Mouse (Mus musculus) lung, embryonic 16.5 days (tissue): ENCODE measurements around the gene Il4ra. TPM values are rescaled to one million over a fixed set of nuclear protein-coding genes. Genes with fewer than 3 reads are reported as not detected.

Experiments
- ATAC-seq: fragments of 200-750 bp; cut with Nextera tagmentation; 2 replicates; pipeline ENCODE4 v1.8.0; 2017; ENCODE audit warnings: low read depth, mild to moderate bottlenecking, moderate library complexity
- H3K27ac ChIP-seq: fragments of 300-500 bp; sonication (generic); 2 replicates; pipeline ENCODE4 v1.5.1; 2014; ENCODE audit warnings: mild to moderate bottlenecking, control low read depth, low read length
- H3K27me3 ChIP-seq: fragments of 300-500 bp; sonication (generic); 2 replicates; pipeline ENCODE4 v1.6.1; 2014; ENCODE audit warnings: low read depth, low read length, mixed read lengths; ENCODE audit not compliant: control insufficient read depth, insufficient read depth
- H3K36me3 ChIP-seq: fragments of 300-500 bp; sonication (generic); 2 replicates; pipeline ENCODE4 v1.6.1; 2014; ENCODE audit warnings: low read length; ENCODE audit not compliant: control insufficient read depth, insufficient read depth
- H3K4me1 ChIP-seq: fragments of 300-500 bp; sonication (generic); replicated peaks from 2 replicates; pipeline ENCODE4 v1.6.1; 2014; ENCODE audit warnings: low read length, mixed read lengths; ENCODE audit not compliant: control insufficient read depth, insufficient read depth
- H3K4me2 ChIP-seq: fragments of 300-500 bp; sonication (generic); 2 replicates; pipeline ENCODE4 v1.6.1; 2014; ENCODE audit warnings: low read depth, low read length, control low read depth
- H3K4me3 ChIP-seq: fragments of 300-500 bp; sonication (generic); 2 replicates; pipeline ENCODE4 v1.5.1; 2014; ENCODE audit warnings: mild to moderate bottlenecking, low read length, control low read depth
- H3K9ac ChIP-seq: fragments of 300-500 bp; sonication (generic); 2 replicates; pipeline ENCODE4 v1.6.1; 2014; ENCODE audit warnings: low read length, control low read depth
- H3K9me3 ChIP-seq: fragments of 300-500 bp; sonication (generic); 2 replicates; pipeline ENCODE4 v1.6.1; 2016; ENCODE audit warnings: low read length; ENCODE audit not compliant: control insufficient read depth
- WGBS: fragments of 180-500 bp; shearing (Covaris S2); extraction: QIAGEN DNeasy Blood & Tissue Kit; methylation state at CpG from one replicate; pipeline ENCODE4 v1.1.7; 2014; 5-methylcytosine and 5-hydroxymethylcytosine counted together
- polyA plus RNA-seq: library from polyadenylated mRNA; unstranded; fragments of >200 nt; fragmentation: Nextera tagmentation; extraction: Ambion mirVana; gene quantifications from 2 replicates; pipeline ENCODE4 v1.2.1, GENCODE M21; 2015

The Il4ra gene
- polyA plus RNA-seq, 1 experiment from 2014 or later: 18.8 TPM

DNA sequence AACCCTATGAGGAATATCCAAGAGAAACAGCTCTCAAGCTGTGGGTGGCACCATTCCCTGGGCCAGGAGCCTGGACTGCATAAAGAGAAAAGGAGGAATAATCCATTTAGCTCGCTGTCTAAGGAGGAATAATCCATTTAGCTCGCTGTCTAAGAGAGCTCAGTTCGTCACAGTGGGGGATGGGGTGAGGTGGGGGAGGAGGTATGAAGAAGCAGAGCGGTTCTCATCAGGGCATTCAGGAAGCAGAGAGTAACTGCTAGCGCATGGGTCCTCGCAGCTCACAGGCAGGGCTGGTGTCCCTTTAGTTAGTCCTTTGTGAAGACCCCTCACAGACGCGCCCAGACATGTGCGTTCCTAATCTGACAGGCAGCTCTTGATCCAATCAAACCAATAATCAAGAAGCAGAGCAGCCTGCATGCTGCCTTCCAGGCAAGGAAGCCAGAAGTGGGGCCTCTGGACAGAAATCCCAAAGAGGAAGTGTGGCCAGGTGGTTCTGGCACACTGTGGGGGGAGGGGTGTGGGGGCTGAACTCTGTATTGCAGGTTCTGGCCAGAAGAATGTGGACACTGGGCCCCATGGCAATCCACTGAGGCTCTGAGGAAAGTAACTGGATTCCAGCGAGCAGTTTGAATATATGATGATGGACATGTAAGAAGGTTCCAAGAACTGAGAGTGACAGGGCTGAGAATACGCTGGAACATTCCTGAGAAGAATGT is 9.4 kb upstream of the Il4ra start:
- ATAC-seq: no peak
- no peak overlapping the region for H3K27ac ChIP-seq
- no peaks in the 10 kb centered on the region for H3K36me3 ChIP-seq
- H3K27me3 ChIP-seq: no peaks in the 10 kb centered on the region
- no peaks in the 10 kb centered on the region for H3K9me3 ChIP-seq
- H3K4me3 ChIP-seq: no peak overlapping the region
- no peaks in the 10 kb centered on the region; the same call in 1 of the 2 replicates for H3K4me1 ChIP-seq
- no peak overlapping the region for H3K4me2 ChIP-seq
- WGBS: 81% methylated on average over 11 of the region's 11 CpGs
- no peak overlapping the region for H3K9ac ChIP-seq

DNA sequence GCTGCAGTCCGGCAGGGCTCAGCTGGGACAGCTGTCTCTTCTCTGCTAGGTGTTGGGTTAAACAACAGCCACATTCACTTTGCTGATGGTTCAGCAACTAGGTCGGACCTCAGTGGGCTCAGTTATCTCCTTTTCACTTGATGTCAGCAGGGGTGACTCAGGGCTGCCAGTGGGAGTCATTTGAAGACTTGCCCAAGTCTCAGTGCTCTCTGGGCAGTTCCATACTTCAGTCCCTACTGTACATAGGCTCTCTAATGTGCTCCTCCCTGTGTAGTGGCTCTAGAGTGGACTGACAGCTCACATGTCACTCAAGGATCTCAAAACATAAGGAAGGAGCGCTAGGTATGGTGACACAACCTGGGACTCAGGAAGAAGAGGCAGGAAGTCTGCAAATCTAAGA is 8.4 kb upstream of the Il4ra start:
- H3K4me3 ChIP-seq: no peak overlapping the region
- no peaks in the 10 kb centered on the region for H3K36me3 ChIP-seq
- no peaks in the 10 kb centered on the region for H3K27me3 ChIP-seq
- H3K9ac ChIP-seq: no peak overlapping the region
- 31% methylated on average over 3 of the region's 3 CpGs for WGBS
- no peak for ATAC-seq
- H3K27ac ChIP-seq: no peak overlapping the region
- H3K4me1 ChIP-seq: no peaks in the 10 kb centered on the region; the same call in 1 of the 2 replicates
- no peaks in the 10 kb centered on the region for H3K9me3 ChIP-seq
- H3K4me2 ChIP-seq: no peak overlapping the region

DNA sequence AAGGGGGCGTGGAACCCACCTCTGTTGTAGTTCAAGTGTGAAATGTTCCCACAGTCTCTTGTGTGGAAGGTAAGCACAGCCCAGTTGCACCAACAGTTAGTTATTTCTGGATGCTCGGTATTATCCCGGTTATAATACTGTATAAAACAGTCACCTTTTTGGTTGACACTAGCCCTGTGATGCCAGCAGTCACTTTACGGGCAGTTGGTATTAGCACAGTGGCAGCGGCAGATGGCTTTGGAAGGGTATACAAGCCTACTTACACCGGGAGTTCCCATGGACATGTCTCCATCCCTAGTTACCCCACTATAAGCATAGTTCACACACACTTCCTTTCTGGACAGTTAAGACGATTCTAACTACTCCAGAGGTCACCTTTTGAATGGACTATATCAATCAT is 6.6 kb upstream of the Il4ra start:
- no peak for ATAC-seq
- 88% methylated on average over 7 of the region's 7 CpGs for WGBS
- peaks cover 6% of the 10 kb centered on the region for H3K4me1 ChIP-seq
- no peaks in the 10 kb centered on the region for H3K36me3 ChIP-seq
- H3K9ac ChIP-seq: no peak overlapping the region
- no peak overlapping the region for H3K4me2 ChIP-seq
- H3K27ac ChIP-seq: no peak overlapping the region
- no peaks in the 10 kb centered on the region for H3K27me3 ChIP-seq
- no peaks in the 10 kb centered on the region for H3K9me3 ChIP-seq
- H3K4me3 ChIP-seq: no peak overlapping the region

DNA sequence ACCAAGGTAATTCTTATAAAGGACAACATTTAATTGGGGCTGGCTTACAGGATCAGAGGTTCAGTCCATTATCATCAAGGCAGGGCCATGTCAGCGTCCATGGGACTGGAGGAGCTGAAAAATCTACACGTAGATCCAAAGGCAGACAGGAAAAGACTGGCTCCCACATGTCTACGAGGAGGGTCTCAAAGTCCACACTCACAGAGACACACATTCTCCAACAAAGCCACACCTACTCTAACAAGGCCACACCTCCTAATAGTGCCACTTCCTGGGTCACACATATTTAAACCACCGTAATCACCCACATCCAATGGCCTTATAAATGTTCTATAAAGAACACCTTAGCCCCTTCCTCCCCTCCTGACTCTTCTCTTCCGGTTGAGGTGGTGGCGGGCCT is 5.2 kb upstream of the Il4ra start:
- no peak overlapping the region for H3K9ac ChIP-seq
- H3K4me3 ChIP-seq: no peak overlapping the region
- peaks cover 14% of the 10 kb centered on the region for H3K4me1 ChIP-seq
- no peak overlapping the region for H3K4me2 ChIP-seq
- no peaks in the 10 kb centered on the region for H3K9me3 ChIP-seq
- H3K27ac ChIP-seq: no peak overlapping the region
- H3K27me3 ChIP-seq: no peaks in the 10 kb centered on the region
- no peaks in the 10 kb centered on the region for H3K36me3 ChIP-seq
- no peak for ATAC-seq
- 84% methylated on average over 6 of the region's 6 CpGs for WGBS

DNA sequence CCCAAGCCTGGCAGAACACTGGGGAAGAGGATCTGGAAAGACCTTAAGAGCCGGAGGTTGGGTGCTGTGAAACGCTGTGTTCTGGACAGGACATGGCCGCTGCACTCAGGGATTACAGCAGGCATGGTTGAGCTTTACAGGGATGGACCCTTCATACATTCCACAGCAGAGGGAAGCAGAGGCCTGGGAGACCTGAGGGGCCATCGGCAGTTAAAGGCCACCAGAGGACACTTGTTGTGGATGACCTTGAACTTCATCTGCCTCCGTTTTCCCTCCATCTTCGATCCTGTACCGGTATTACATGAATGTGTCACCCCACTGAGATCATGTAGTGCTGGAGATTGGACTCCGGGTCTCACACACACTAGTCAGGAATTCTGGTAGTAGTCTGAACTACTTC is 2.0 kb upstream of the Il4ra start:
- Histone ChIP-seq H3K36me3 (no peaks in the 10 kb centered on the region), H3K27ac (no peak overlapping the region; the same call in 1 of the 2 replicates), H3K4me1 (peaks cover 31% of the 10 kb centered on the region), H3K9me3 (no peaks in the 10 kb centered on the region), H3K9ac (no peak overlapping the region), H3K4me2 (no peak overlapping the region), H3K27me3 (no peaks in the 10 kb centered on the region), H3K4me3 (no peak overlapping the region)
- 75% methylated on average over 8 of the region's 8 CpGs for WGBS
- ATAC-seq: no peak

DNA sequence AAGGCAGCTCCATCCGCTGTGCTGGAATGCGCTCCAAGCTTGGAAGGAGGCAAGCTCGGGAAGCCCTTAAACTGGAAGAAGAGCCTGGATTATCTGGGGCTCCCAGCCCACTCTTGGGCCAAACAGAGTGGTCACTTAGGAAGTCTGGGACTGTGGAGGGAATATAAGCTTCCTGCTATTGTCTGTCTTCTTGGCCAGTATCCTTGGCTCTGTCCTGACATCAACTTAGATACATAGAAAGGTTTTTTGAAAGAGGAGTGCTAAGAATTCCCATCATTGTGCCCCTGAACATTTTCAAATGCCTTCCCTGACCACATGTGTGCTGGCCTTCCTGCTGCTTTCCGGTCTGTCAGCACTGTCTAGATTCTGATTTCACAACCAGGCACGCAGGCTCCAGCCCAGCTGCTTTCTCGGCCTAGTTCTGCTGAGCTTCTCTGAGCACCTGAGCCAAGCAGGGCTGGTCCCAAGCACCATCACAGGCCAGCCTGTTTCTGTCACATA is 989 bp upstream of the Il4ra start:
- peak; percentile 49 for ATAC-seq
- no peak overlapping the region for H3K4me2 ChIP-seq

DNA sequence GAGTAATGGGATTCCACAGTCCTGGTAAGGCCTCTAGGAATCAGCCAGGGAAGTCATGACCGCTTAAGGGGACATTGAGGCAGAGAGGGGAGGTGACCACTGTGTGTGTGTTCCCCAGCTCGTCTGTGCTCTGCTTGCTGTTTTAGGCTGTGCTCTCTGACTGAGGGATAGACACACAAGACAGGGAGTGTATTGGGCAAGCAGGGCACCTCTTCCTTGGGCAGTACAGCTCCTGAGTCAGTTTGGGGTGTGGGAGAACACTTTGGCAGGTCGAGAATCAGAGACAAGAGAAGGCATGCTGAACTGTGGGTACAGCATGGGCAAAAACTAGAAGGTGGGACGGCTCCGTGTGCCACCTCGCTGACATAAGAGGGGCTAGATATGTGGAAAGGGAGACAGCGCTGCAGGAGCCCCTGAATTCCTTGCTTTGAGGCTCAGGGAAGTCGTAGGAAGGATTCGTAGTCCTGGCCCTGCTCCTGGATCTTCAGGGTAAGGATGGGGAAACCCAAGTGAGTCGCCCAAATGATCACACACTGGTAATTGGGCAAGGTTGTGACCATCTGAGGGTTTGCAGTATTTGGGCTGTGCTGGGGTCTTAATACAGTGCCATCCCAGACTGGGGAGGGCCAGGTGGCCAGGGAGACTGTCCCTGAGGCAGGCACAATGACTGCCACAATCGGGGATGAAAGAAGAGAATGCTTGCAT is 1.1 kb downstream of the Il4ra start:
- ATAC-seq: no peak
- 69% methylated on average over 11 of the region's 11 CpGs for WGBS

More for the DNA sequence above, 989 bp upstream of the Il4ra start:
- Histone ChIP-seq H3K9ac (no peak overlapping the region), H3K4me1 (peaks cover 31% of the 10 kb centered on the region), H3K27me3 (no peaks in the 10 kb centered on the region), H3K36me3 (no peaks in the 10 kb centered on the region), H3K4me3 (no peak overlapping the region), H3K27ac (peak overlapping the region; percentile 77), H3K9me3 (no peaks in the 10 kb centered on the region)
- 40% methylated on average over 6 of the region's 6 CpGs for WGBS

DNA sequence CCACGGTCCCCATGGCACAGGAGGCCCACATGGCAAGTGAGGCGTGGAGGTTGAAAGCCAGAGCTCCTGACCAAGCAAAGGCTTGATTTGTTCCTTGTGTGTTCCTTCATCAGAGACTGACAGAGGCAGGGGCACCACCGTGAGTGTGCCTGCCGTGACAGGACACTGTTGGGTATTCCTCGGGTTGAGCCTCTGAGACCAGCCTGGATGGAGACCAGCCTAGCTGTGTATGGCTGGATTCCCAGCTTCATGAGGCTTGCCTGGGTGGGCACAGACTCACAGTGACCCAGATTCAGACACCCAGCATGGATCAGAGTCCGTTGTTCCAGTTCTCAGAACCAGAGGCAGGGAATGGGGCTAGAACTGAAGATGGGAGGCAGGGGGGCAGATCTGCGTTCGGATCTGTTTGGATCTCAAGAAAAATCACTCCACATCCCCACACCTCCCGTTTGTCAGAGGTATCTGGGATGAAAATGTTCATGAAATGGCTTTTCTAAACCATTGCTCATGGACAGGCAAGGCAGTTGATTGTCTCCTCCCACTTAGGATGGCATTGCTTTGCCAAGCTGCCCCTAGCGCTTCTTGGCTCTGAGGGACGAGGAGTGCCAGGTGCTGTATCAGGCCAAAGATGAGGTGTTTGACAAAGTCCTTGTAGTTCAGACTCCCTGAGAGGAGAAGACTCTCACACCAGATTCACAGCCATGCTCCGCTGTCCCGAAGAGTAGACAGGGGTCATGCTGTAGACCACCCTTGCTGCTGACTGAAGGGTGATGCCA is 1.9 kb downstream of the Il4ra start:
- Histone ChIP-seq H3K9ac (peak overlapping the region; percentile 83), H3K9me3 (no peaks in the 10 kb centered on the region), H3K27me3 (no peaks in the 10 kb centered on the region), H3K4me3 (peak overlapping the region; percentile 78), H3K36me3 (no peaks in the 10 kb centered on the region), H3K4me1 (peaks cover 36% of the 10 kb centered on the region), H3K27ac (no peak overlapping the region; the same call in 1 of the 2 replicates), H3K4me2 (peak overlapping the region; percentile 90)
- WGBS: 78% methylated on average over 13 of the region's 13 CpGs
- no peak for ATAC-seq

More for the DNA sequence above, 1.1 kb downstream of the Il4ra start:
- Histone ChIP-seq H3K27me3 (no peaks in the 10 kb centered on the region), H3K9me3 (no peaks in the 10 kb centered on the region), H3K36me3 (no peaks in the 10 kb centered on the region), H3K27ac (no peak overlapping the region), H3K4me1 (peaks cover 36% of the 10 kb centered on the region), H3K4me2 (peak overlapping the region; percentile 90), H3K9ac (peak overlapping the region; percentile 83), H3K4me3 (peak overlapping the region; percentile 78)
